Mouse (Mus musculus) ES-Bruce4 (cell line): ENCODE results near the gene Jakmip3. TPM values are rescaled to one million over a fixed set of nuclear protein-coding genes. Genes with fewer than 3 reads are reported as not detected.

ENCODE experiments used
- H3K27ac ChIP-seq: 2 replicates; pipeline ENCODE4 v1.5.1; 2012; ENCODE audit warnings: low read length, inconsistent platforms; ENCODE audit not compliant: insufficient read depth
- H3K27me3 ChIP-seq: 2 replicates; pipeline ENCODE4 v1.6.1; 2012; ENCODE audit warnings: mild to moderate bottlenecking, low read length, inconsistent platforms; ENCODE audit not compliant: control insufficient read depth, poor library complexity, insufficient read depth, severe bottlenecking
- H3K36me3 ChIP-seq: 2 replicates; pipeline ENCODE4 v1.6.1; 2012; ENCODE audit warnings: inconsistent platforms, mild to moderate bottlenecking, low read length, moderate library complexity; ENCODE audit not compliant: control insufficient read depth, poor library complexity, insufficient read depth, severe bottlenecking
- H3K4me1 ChIP-seq: one replicate; pipeline ENCODE4 v1.8.1; 2011; ENCODE audit warnings: low read length; ENCODE audit not compliant: control insufficient read depth, insufficient read depth
- H3K4me3 ChIP-seq: 2 replicates; pipeline ENCODE4 v1.5.1; 2011; ENCODE audit warnings: low read depth, mild to moderate bottlenecking, low read length
- H3K9ac ChIP-seq: 2 replicates; pipeline ENCODE4 v1.6.1; 2012; ENCODE audit warnings: low read depth, mild to moderate bottlenecking, inconsistent platforms; ENCODE audit not compliant: poor library complexity, severe bottlenecking
- H3K9me3 ChIP-seq: replicated peaks from 2 replicates; pipeline ENCODE4 v1.6.1; 2012; ENCODE audit warnings: mild to moderate bottlenecking, low read length, inconsistent platforms; ENCODE audit not compliant: control insufficient read depth, poor library complexity, insufficient read depth, severe bottlenecking
- CTCF ChIP-seq: IDR thresholded peaks from one replicate; pipeline ENCODE4 v1.8.1; 2011; ENCODE audit warnings: low read depth, low read length
- EP300 ChIP-seq: IDR thresholded peaks from 2 replicates; pipeline ENCODE4 v1.6.1; 2011; ENCODE audit warnings: low read depth, low read length; ENCODE audit not compliant: insufficient read depth
- POLR2A ChIP-seq: IDR thresholded peaks from one replicate; pipeline ENCODE4 v1.8.1; 2011; ENCODE audit warnings: low read length; ENCODE audit not compliant: insufficient read depth
- polyA plus RNA-seq: library from polyadenylated mRNA; stranded (reverse); fragments of >200 nt; gene quantifications from 2 replicates; pipeline ENCODE4 v1.2.4, GENCODE M21; 2011; ENCODE audit warnings: low read depth; ENCODE audit not compliant: missing spikeins, insufficient read depth, insufficient read length

Jakmip3 gene
- polyA plus RNA-seq, 1 experiment, result not detected

GRCm38 (mm10) chr7:138957106-138957505 lies 16.6 kb downstream of the Jakmip3 start:
- TF ChIP-seq POLR2A, result no peak
- no peak for TF ChIP-seq CTCF
- TF ChIP-seq EP300, result no peak
- no peaks in the 10 kb centered on the region for H3K36me3 ChIP-seq
- no peak overlapping the region for H3K4me3 ChIP-seq
- H3K9me3 ChIP-seq, result no peaks in the 10 kb centered on the region
- H3K4me1 ChIP-seq, result no peaks in the 10 kb centered on the region
- no peak overlapping the region for H3K27ac ChIP-seq
- no peak overlapping the region for H3K9ac ChIP-seq
- no peaks in the 10 kb centered on the region for H3K27me3 ChIP-seq

GRCm38 (mm10) chr7:138959747-138960146 lies 19.2 kb downstream of the Jakmip3 start:
- no peak overlapping the region for H3K4me3 ChIP-seq
- no peak overlapping the region for H3K9ac ChIP-seq
- no peaks in the 10 kb centered on the region for H3K4me1 ChIP-seq
- no peaks in the 10 kb centered on the region for H3K36me3 ChIP-seq
- TF ChIP-seq CTCF, result no peak
- no peak for TF ChIP-seq EP300
- TF ChIP-seq POLR2A, result no peak
- H3K27ac ChIP-seq, result no peak overlapping the region
- no peaks in the 10 kb centered on the region for H3K9me3 ChIP-seq
- H3K27me3 ChIP-seq, result no peaks in the 10 kb centered on the region

- no peak overlapping the region for H3K27ac ChIP-seq
- H3K9me3 ChIP-seq, result no peaks in the 10 kb centered on the region
- no peaks in the 10 kb centered on the region for H3K4me1 ChIP-seq
- H3K36me3 ChIP-seq, result no peaks in the 10 kb centered on the region
- H3K27me3 ChIP-seq, result no peaks in the 10 kb centered on the region
- TF ChIP-seq POLR2A (no peak), CTCF (no peak), EP300 (no peak)
- no peak overlapping the region for H3K4me3 ChIP-seq
- no peak overlapping the region for H3K9ac ChIP-seq
Measured at GRCm38 (mm10) chr7:138963756-138964155, 23.2 kb downstream of the Jakmip3 start.

GRCm38 (mm10) chr7:138968010-138968620 lies 27.6 kb downstream of the Jakmip3 start:
- H3K4me1 ChIP-seq, result no peaks in the 10 kb centered on the region

GRCm38 (mm10) chr7:138977510-138977909 lies 37.0 kb downstream of the Jakmip3 start:
- TF ChIP-seq POLR2A (no peak), CTCF (no peak), EP300 (no peak)

More at GRCm38 (mm10) chr7:138968010-138968620, 27.6 kb downstream of the Jakmip3 start:
- Histone ChIP-seq H3K27me3 (no peaks in the 10 kb centered on the region), H3K36me3 (no peaks in the 10 kb centered on the region), H3K9ac (no peak overlapping the region), H3K4me3 (no peak overlapping the region), H3K27ac (no peak overlapping the region), H3K9me3 (no peaks in the 10 kb centered on the region)
- no peak for TF ChIP-seq CTCF
- TF ChIP-seq POLR2A, result no peak
- no peak for TF ChIP-seq EP300

GRCm38 (mm10) chr7:138984576-138984975 lies 44.0 kb downstream of the Jakmip3 start:
- Histone ChIP-seq H3K27ac (no peak overlapping the region), H3K36me3 (no peaks in the 10 kb centered on the region), H3K27me3 (no peaks in the 10 kb centered on the region), H3K9me3 (no peaks in the 10 kb centered on the region), H3K4me3 (no peak overlapping the region), H3K9ac (no peak overlapping the region), H3K4me1 (no peaks in the 10 kb centered on the region)
- TF ChIP-seq CTCF (no peak), POLR2A (no peak), EP300 (no peak)

More at GRCm38 (mm10) chr7:138977510-138977909, 37.0 kb downstream of the Jakmip3 start:
- H3K27me3 ChIP-seq, result no peaks in the 10 kb centered on the region
- H3K9ac ChIP-seq, result no peak overlapping the region
- no peak overlapping the region for H3K4me3 ChIP-seq
- no peaks in the 10 kb centered on the region for H3K4me1 ChIP-seq
- H3K9me3 ChIP-seq, result no peaks in the 10 kb centered on the region
- H3K27ac ChIP-seq, result no peak overlapping the region
- H3K36me3 ChIP-seq, result no peaks in the 10 kb centered on the region
